Mouse (Mus musculus) retina, postnatal 7 days (tissue): ENCODE data around the gene Adra2b.

Source experiments
- DNase-seq: peaks from one replicate; pipeline ENCODE4 v3.0.0-alpha.2; 2012; ENCODE audit warnings: low read depth, low spot score

Adra2b gene

DNA sequence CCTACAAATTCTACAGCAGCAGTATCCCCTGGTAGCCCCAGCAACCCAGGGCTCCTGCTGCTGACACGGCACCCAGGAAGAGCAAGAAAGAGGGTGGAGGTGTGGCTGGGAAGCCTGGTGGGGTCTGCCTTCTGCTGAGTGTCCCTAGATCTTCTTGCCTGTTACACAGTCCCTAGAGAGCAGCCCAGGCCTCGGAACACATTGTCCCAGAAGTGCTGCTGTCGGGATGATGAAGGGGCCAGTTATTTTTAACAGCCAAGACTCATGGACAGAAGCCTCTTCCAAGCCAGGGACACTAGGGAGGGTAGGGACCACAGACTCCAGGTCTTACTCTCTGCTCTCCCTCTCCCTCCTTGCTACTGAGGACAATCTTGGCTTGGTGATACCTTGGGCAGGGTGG lies 16.2 kb downstream of the Adra2b start:
- DNase-seq = no peak

DNA sequence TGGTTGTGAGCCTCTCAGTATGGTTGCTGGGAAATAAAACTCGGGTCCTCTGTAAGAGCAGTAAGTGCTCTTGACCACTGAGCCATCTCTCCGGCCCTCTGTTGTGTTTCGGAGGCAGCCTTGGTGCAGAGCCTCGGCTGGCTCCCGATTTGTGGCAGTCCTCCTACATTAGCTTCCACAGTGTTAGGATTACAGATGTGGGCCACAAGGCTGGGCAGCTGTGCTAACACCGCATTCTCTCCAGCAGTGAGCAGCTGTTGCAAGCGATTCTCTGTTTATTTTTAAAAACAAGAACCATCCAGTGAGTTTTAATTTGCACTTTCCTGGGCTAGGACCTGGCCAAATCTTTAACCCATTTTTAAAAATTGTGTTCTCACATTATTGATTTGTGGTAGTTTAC lies 20.9 kb downstream of the Adra2b start:
- no peak for DNase-seq

DNA sequence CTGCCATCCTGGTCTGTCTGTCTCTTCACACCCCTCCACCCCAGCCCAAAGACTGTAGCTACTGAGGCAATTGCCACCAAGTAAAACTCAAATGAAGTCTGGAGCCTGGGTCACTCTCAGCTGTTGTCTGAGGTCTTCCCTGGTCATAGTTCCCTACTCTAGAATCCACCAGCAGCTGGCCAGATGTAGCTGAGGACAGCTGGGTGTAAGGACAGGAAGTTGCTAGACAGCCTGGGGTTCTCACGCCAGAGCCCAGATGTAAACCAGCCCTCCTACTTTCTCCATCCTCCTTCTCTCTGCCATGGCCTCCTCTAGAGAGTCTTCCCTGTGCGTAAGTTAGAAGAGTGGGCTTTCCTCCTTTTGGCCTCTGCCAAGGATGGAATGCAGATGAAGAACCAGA lies 24.5 kb downstream of the Adra2b start:
- DNase-seq = no peak

DNA sequence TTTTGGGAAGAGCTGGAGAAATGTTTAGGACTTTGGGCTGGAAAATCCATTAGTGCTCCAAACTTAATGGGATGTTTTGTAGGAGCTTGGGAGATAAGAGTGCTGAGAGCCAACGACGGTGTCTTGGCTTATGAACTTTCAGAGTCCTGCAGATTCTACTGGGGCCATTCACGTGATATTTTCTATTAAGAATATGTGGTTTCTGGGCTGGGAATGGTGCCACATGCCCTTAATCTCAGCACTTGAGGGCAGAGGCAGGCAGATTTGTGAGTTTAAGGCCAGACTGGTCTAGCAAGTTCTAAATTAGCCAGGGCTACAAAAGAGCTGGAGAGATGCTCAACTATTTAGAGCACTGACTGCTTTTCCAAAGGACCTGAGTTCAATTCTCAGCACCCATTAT lies 27.3 kb downstream of the Adra2b start:
- no peak for DNase-seq

DNA sequence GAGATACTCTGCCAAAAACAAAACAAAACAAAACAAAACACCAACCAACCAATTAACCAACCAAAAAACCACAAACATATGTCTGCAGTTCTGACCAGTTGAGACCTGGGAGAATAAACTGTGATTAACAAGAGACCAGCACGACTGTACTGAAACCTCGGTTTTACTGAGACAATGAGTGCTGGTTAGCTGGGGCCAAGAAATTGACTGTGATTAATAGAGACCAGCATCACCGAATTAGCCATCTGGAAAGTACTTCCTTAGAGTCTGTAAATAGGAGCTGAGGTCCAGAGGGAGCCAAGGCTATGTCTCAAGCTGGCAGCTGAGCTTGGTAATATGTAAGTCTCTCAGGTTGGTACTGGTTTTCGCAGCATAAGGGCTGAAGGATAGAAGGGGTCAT lies 27.8 kb downstream of the Adra2b start:
- no peak for DNase-seq

DNA sequence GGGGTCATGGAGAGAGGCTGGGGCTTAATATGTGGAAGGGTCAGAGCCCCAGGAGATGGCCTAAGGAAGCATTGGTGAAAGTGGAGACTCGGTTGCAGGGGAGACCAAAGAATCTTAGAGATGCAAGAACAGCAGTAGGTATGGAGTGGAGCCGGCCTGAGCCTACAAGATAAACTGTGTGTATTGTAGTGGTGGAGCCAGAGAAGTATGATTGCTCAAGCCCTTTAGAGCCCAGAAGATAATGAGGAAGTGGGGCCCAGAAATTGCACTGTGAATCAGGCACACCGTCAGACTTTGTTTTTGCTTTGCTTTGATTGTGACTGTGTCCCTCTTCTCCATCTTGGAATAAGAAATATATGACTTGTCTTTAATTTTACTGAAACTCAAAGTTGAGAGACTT lies 28.3 kb downstream of the Adra2b start:
- no peak for DNase-seq

DNA sequence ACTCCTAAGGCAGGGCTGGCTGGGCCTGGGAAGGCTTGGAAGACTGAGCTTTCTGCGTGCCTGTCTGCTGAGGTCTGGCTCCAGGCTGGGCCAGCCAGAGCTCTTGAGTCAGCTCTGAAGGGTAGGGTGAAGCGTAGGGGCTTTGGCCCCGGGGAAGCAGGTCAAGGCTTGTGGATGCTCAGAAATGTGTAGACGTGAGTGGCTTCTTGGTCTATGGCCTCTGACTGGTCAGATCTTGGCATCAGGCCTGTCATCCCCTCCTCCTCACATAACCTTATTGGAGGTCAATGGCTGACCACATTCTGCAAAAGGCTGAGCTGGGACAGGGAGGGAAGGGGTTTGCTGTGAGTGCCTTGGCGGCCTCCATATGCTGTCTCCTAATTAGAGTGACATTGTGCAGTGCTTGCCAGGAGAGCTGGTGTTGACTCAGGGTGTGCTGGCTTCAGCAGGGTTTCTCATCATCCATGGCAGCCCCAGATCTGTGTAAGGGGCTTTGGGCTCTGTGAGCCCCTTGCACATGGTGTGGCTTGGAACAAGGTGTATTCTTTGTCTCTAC lies 31.7 kb downstream of the Adra2b start:
- DNase-seq = no peak

DNA sequence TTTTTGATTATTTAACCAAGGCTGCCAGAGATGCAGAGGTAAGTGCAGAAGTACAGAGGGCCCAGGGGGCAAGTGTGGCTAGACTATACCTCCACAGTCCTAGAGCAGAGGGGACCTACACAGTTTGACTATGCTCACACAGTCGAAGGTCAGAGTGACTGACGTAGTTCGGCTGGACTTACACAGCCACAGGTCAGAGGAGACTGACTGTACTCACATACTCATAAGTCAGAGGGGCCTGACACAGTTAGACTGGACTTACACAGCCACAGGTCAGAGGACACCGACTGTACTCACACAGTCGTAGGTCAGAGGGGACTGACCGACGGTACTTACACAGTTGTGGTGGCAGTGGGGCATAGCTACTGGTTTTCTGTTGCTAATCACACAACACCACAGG lies 35.7 kb downstream of the Adra2b start:
- DNase-seq = no peak

DNA sequence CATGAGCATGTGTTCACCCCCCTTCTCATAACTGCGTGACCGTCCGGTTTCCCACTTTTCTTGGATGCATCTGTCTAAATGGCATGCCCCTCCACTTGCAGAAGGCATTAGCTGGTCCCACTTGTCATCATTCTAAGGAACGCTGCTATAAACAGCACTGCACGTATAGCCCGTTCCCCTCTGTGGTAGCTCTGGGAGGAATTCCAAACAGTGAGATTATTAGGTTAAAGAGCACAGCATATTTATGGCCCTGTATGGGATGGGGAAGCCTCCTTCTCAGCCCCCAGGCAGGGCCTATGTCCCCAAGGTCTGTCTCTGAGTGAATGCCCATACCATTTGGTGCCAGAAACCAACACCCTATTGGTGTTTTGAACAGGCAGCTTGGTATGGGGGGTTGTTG lies 48.1 kb downstream of the Adra2b start:
- DNase-seq = no peak

DNA sequence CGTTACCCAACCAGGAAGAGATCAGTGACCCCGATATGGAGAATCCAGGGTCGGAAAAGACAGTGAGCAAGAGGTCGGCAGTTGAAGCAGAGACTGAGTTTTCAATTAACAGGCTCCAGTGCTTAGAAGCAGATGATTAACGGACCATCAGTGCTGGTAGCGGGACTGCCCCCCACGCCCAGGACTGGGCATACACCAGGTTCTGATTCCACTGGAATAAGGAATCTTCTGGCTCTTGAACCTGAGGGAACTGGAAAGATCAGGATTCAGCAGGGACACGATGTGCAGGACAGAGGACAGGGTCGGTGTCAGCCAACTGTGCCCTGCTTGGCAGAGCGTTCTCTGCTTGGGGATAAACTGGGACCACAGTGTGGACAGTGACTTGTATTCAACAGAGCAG lies 52.8 kb downstream of the Adra2b start:
- DNase-seq = no peak

DNA sequence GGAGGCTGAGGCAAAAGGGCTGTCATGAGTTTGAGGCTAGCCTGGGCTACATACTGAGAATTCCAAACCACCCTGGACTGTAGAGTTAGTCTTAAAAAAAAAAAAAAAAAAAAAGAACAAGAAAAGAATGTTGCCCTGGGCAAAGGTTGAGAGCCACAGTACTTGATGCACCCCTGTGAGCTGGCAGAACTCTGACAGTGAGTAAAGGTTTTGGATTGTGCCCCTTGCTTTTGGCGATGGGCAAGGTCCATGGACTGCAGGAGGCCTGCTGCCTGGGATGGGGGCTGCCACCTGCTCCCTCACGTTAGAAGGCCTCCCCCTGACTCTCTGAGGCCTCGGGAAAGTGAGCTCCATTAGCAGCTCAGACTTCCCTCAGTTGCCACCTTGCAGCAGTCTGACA lies 53.7 kb downstream of the Adra2b start:
- DNase-seq = no peak
